Mouse (Mus musculus): ENCODE results near the gene Gm17490.
"Not testable (repeated sequence)": the region's sequence is repeated elsewhere in the genome, so short reads cannot be mapped to it uniquely, and the experiment has no call there.

Gm17490 gene

GRCm38 (mm10) chr2:11623173-11623572, 2.9 kb downstream of the Gm17490 start:
- DNase-seq: no peak

DNA sequence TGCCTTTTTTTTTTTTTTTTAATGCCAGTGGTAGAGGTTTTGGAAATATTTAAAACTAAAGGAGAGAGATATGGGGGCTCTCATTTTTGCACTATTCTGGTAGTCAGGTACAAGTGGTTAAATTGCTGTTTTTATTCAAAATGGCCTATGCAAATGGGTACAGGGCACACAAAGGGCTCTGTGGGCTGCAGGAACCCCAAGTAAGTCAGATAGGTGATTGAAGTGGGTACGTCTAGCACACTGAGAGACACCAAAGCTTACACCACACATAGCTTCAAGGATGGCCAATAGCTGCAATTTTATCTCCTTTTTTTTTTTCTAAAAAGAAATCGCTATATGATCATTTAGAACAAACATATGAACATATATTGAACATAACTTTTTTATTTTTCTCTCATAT, 6.5 kb downstream of the Gm17490 start:
- DNase-seq: no peak

DNA sequence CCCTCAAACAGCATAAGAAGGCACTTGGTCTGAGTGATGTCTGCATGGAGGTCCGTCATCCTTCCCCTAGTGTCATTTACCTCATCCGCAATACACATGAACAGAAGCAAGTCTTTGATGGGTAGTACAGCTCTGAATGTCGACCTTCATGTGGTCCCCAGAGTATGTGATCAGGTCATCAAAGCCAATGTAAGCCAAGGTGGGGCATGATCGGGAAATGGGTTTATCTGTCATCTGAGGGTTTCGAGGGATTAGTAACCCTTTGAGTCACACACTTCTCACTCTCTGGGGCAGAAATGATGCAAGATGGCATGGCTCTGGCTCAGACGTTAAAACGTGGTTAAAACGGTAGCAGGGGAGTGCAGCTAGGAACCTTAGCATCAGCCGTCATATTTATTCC, 9.2 kb downstream of the Gm17490 start:
- no peak for DNase-seq

GRCm38 (mm10) chr2:11612939-11613338, 13.1 kb downstream of the Gm17490 start:
- DNase-seq: not testable (repeated sequence)

DNA sequence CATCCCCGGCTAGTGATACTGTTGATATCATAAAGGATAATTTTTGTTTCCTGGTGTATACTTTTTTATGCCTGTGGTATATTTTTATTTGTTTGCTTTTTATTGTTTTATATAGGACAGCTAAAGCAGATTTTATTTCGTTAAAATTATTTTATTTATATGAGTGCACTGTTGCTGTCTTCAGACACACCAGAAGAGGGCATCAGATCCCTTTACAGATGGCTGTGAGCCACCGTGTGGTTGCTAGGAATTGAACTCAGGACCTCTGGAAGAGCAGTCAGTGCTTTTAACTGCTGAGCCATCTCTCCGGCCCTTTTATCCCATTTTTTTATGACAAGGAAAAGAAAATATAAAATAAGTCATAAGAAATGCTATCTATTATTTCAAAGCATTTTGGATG, 19.3 kb downstream of the Gm17490 start:
- not testable (repeated sequence) for DNase-seq

- DNase-seq: no peak
Measured at GRCm38 (mm10) chr2:11604911-11605310, 21.2 kb downstream of the Gm17490 start.

- DNase-seq: no peak
Measured at GRCm38 (mm10) chr2:11604053-11604452, 22.0 kb downstream of the Gm17490 start, which contains the start of gene Rbm17. Gene Rbm17, minus strand, starts transcription at chr2:11604153.

- DNase-seq: peak; percentile 96
Measured at GRCm38 (mm10) chr2:11602506-11603489, 23.3 kb downstream of the Gm17490 start.

GRCm38 (mm10) chr2:11601795-11602194, 24.3 kb downstream of the Gm17490 start:
- no peak for DNase-seq

- no peak for DNase-seq
Measured at GRCm38 (mm10) chr2:11597906-11598305, 28.2 kb downstream of the Gm17490 start.

DNA sequence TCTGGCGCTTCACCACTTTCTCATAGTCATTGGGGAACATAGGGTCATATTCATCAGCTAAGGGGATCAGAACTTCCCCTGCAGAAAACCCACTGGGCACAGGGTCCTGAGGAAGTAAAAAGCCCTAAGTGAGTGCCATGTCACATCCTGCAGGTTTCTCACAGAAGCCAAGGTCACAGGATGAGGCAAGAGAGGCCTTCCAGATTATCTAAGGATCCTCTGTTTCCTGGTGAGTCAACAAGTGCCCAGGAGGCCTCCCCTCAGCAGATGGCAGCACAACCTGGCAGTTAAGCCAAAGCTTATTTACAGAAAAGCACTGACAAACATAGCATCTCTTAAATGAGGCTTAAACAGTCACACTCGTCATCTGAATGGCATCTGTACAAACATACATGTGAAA, 29.4 kb downstream of the Gm17490 start:
- no peak for DNase-seq

DNA sequence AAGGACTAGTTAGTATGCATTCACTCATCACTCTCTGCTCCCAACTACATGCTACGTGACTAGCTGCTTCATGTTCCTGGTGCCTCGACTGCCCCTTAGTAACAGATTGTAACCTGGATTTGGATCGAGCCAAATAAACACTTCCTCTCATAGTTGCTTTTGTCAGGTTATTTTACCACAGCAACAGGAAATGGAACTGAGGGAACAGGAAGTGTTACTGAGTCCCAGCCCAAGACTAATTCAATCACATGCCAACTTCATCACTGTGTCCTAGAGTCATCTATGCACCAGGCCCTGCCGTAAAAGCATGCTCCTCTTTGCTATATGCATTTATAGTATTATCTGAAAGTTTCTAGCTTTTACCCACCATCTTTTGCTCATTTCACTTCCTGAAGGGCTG, 38.1 kb downstream of the Gm17490 start:
- no peak for DNase-seq

DNA sequence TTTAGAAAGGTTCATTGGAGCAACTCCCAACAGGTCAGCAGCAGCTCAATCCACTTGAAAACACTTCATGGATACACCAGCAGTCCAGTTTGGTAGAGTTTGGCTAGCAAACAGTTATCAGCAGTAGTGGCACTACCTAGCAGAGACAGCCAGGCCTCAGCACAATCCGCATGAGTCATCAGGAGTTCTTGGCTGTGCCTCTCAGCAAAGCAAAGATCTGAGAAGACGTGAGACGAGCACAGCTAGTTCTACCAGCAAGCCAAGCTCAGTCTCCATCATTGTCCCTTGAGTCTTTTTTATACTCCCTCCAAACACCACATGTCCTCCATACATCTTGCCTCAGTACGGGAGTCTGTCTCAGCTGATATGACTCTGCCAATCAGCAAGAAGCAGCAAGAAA, 46.7 kb downstream of the Gm17490 start:
- no peak for DNase-seq

DNA sequence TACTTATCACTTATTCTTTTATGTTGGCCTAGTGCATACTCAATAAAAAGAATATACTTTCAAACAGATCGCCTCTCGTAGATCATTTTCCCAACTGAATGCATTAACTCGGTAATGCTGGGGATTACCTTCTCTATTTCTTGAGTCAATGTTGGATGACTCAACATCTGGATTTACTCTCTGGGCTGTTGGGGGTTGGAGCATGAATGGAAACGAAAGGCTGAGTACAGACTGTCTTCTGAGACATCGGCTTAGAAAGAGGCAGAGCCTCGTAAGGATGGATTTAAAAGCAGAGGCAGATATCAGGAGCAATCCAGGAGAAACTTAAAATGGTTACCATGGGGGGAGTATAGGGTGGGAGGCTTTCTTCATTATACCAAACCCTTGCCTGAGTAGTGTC, 47.9 kb downstream of the Gm17490 start:
- DNase-seq: no peak
